Mouse (Mus musculus) hindbrain, embryonic 16.5 days (tissue): ENCODE measurements around the gene Fastk. TPM values are rescaled to one million over a fixed set of nuclear protein-coding genes. Genes with fewer than 3 reads are reported as not detected.

ENCODE experiments used
- ATAC-seq: fragments of 200-750 bp; cut with Nextera tagmentation; 2 replicates; pipeline ENCODE4 v1.8.0; 2017; ENCODE audit warnings: moderate TSS enrichment, moderate library complexity
- H3K27ac ChIP-seq: fragments of 300-500 bp; sonication (generic); 2 replicates; pipeline ENCODE4 v1.5.1; 2014; ENCODE audit warnings: low read depth, mild to moderate bottlenecking, control low read depth, low read length, moderate library complexity
- H3K27me3 ChIP-seq: fragments of 300-500 bp; sonication (generic); replicated peaks from 2 replicates; pipeline ENCODE4 v1.6.1; 2014; ENCODE audit warnings: low read length; ENCODE audit not compliant: control insufficient read depth, insufficient read depth
- H3K36me3 ChIP-seq: fragments of 300-500 bp; sonication (generic); 2 replicates; pipeline ENCODE4 v1.6.1; 2014; ENCODE audit warnings: mild to moderate bottlenecking, low read length, moderate library complexity, mixed read lengths; ENCODE audit not compliant: control insufficient read depth, insufficient read depth
- H3K4me1 ChIP-seq: fragments of 300-500 bp; sonication (generic); 2 replicates; pipeline ENCODE4 v1.6.1; 2014; ENCODE audit warnings: low read depth, low read length; ENCODE audit not compliant: control insufficient read depth, insufficient read depth
- H3K4me2 ChIP-seq: fragments of 300-500 bp; sonication (generic); 2 replicates; pipeline ENCODE4 v1.6.1; 2014; ENCODE audit warnings: mild to moderate bottlenecking, low read length, control low read depth, moderate library complexity
- H3K4me3 ChIP-seq: fragments of 300-500 bp; sonication (generic); 2 replicates; pipeline ENCODE4 v1.5.1; 2014; ENCODE audit warnings: mild to moderate bottlenecking, low read length, control low read depth, moderate library complexity
- H3K9ac ChIP-seq: fragments of 300-500 bp; sonication (generic); 2 replicates; pipeline ENCODE4 v1.6.1; 2014; ENCODE audit warnings: low read depth, mild to moderate bottlenecking, control low read depth, low read length, moderate library complexity
- H3K9me3 ChIP-seq: fragments of 300-500 bp; sonication (generic); 2 replicates; pipeline ENCODE4 v1.6.1; 2014; ENCODE audit warnings: mild to moderate bottlenecking, low read length, moderate library complexity; ENCODE audit not compliant: control insufficient read depth
- WGBS: fragments of 180-500 bp; shearing (Covaris S2); extraction: QIAGEN DNeasy Blood & Tissue Kit; methylation state at CpG from one replicate; pipeline ENCODE4 v1.1.7; 2014; 5-methylcytosine and 5-hydroxymethylcytosine counted together
- polyA plus RNA-seq: library from polyadenylated mRNA; unstranded; fragments of >200 nt; fragmentation: Nextera tagmentation; extraction: Ambion mirVana; gene quantifications from 2 replicates; pipeline ENCODE4 v1.2.1, GENCODE M21; 2015

Gene Fastk
- polyA plus RNA-seq, 1 experiment from 2014 or later = 107 TPM

- WGBS = 24% methylated on average over 12 of the region's 12 CpGs
- no peaks in the 10 kb centered on the region for H3K9me3 ChIP-seq
- H3K27ac ChIP-seq = no peak overlapping the region
- H3K4me3 ChIP-seq = no peak overlapping the region
- no peak for ATAC-seq
- peaks cover 33% of the 10 kb centered on the region for H3K4me1 ChIP-seq
- H3K4me2 ChIP-seq = no peak overlapping the region
- peaks cover 3% of the 10 kb centered on the region; the same call in 1 of the 2 replicates for H3K27me3 ChIP-seq
- 0 out of 2 replicates have a peak, but pooled peaks cover 5% of the 10 kb centered on the region for H3K36me3 ChIP-seq
- H3K9ac ChIP-seq = no peak overlapping the region
Measured at GRCm38 (mm10) chr5:24427285-24427633, 17.8 kb downstream of the Fastk start.

- Histone ChIP-seq H3K27me3 (peaks cover 3% of the 10 kb centered on the region; the same call in 1 of the 2 replicates), H3K36me3 (0 out of 2 replicates have a peak, but pooled peaks cover 5% of the 10 kb centered on the region), H3K9ac (peak overlapping the region; percentile 56; the same call in 1 of the 2 replicates), H3K4me2 (peak overlapping the region; percentile 69), H3K9me3 (no peaks in the 10 kb centered on the region), H3K4me1 (peaks cover 37% of the 10 kb centered on the region), H3K27ac (no peak overlapping the region), H3K4me3 (0 out of 2 replicates have a peak overlapping the region, but pooled peaks have one; percentile 68)
- WGBS = 13% methylated on average over 9 of the region's 9 CpGs
- ATAC-seq = no peak
Measured at GRCm38 (mm10) chr5:24426556-24427284, 18.4 kb downstream of the Fastk start.

- Histone ChIP-seq H3K4me1 (peaks cover 37% of the 10 kb centered on the region), H3K27me3 (peaks cover 3% of the 10 kb centered on the region; the same call in 1 of the 2 replicates), H3K36me3 (0 out of 2 replicates have a peak, but pooled peaks cover 2% of the 10 kb centered on the region), H3K9ac (peak overlapping the region; percentile 56; the same call in 1 of the 2 replicates), H3K4me2 (peak overlapping the region; percentile 69), H3K9me3 (no peaks in the 10 kb centered on the region), H3K4me3 (peak overlapping the region; percentile 68), H3K27ac (no peak overlapping the region)
- 4% methylated on average over 10 of the region's 10 CpGs for WGBS
- ATAC-seq = no peak
Measured at GRCm38 (mm10) chr5:24426037-24426432, 19.1 kb downstream of the Fastk start.

- H3K4me1 ChIP-seq = peaks cover 37% of the 10 kb centered on the region
- H3K9ac ChIP-seq = peak overlapping the region; percentile 56
- peak overlapping the region; percentile 69 for H3K4me2 ChIP-seq
- H3K36me3 ChIP-seq = peaks cover 6% of the 10 kb centered on the region; the same call in 1 of the 2 replicates
- ATAC-seq = no peak
- peak overlapping the region; percentile 50 for H3K27ac ChIP-seq
- WGBS = under 1% methylated on average over 28 of the region's 30 CpGs
- H3K27me3 ChIP-seq = peaks cover 3% of the 10 kb centered on the region; the same call in 1 of the 2 replicates
- peak overlapping the region; percentile 68 for H3K4me3 ChIP-seq
- H3K9me3 ChIP-seq = no peaks in the 10 kb centered on the region
Measured at GRCm38 (mm10) chr5:24425421-24426036, 19.6 kb downstream of the Fastk start.

- 1% methylated on average over 53 of the region's 60 CpGs for WGBS
- Histone ChIP-seq H3K36me3 (peaks cover 4% of the 10 kb centered on the region), H3K27ac (peak overlapping the region; percentile 58), H3K4me1 (peaks cover 37% of the 10 kb centered on the region), H3K4me3 (peak overlapping the region; percentile 68), H3K9me3 (no peaks in the 10 kb centered on the region), H3K9ac (peak overlapping the region; percentile 56), H3K27me3 (peaks cover 3% of the 10 kb centered on the region; the same call in 1 of the 2 replicates), H3K4me2 (peak overlapping the region; percentile 69)
- ATAC-seq = no peak
Measured at GRCm38 (mm10) chr5:24424861-24425411, 20.2 kb downstream of the Fastk start.

- 10% methylated on average over 21 of the region's 21 CpGs for WGBS
- H3K4me2 ChIP-seq = peak overlapping the region; percentile 69
- peaks cover 10% of the 10 kb centered on the region for H3K36me3 ChIP-seq
- H3K9me3 ChIP-seq = no peaks in the 10 kb centered on the region
- peak overlapping the region; percentile 69 for H3K9ac ChIP-seq
- H3K4me1 ChIP-seq = peaks cover 37% of the 10 kb centered on the region
- H3K4me3 ChIP-seq = peak overlapping the region; percentile 68
- peaks cover 3% of the 10 kb centered on the region; the same call in 1 of the 2 replicates for H3K27me3 ChIP-seq
- ATAC-seq = no peak; the same call in 1 of the 2 replicates
- peak overlapping the region; percentile 84 for H3K27ac ChIP-seq
Measured at GRCm38 (mm10) chr5:24424004-24424781, 20.9 kb downstream of the Fastk start.

- H3K9ac ChIP-seq = peak within 1 kb of the TSS; percentile 75
- ATAC-seq = peak; percentile 96
- peaks cover 3% of the 10 kb centered on the region; the same call in 1 of the 2 replicates for H3K27me3 ChIP-seq
- WGBS = under 1% methylated on average over 46 of the region's 46 CpGs
- peak within 1 kb of the TSS; percentile 84 for H3K27ac ChIP-seq
- H3K9me3 ChIP-seq = no peaks in the 10 kb centered on the region
- H3K4me3 ChIP-seq = peak within 1 kb of the TSS; percentile 68
- peaks cover 13% of the 10 kb centered on the region for H3K36me3 ChIP-seq
- H3K4me1 ChIP-seq = peaks cover 37% of the 10 kb centered on the region
- peak within 1 kb of the TSS; percentile 69 for H3K4me2 ChIP-seq
Measured at GRCm38 (mm10) chr5:24423129-24424003, 21.7 kb downstream of the Fastk start, which contains the start of the genes Cdk5 and Slc4a2. Cdk5 (minus strand) TSS chr5:24423530. Slc4a2 (plus strand) TSS chr5:24423837.

GRCm38 (mm10) chr5:24420381-24420780 is 24.7 kb downstream of the Fastk start:
- peaks cover 25% of the 10 kb centered on the region for H3K4me1 ChIP-seq
- no peak overlapping the region for H3K4me2 ChIP-seq
- H3K27me3 ChIP-seq = no peaks in the 10 kb centered on the region
- WGBS = 87% methylated on average over 9 of the region's 9 CpGs
- no peak overlapping the region for H3K27ac ChIP-seq
- no peak overlapping the region for H3K9ac ChIP-seq
- H3K9me3 ChIP-seq = no peaks in the 10 kb centered on the region
- no peak for ATAC-seq
- H3K4me3 ChIP-seq = no peak overlapping the region
- H3K36me3 ChIP-seq = peaks cover 18% of the 10 kb centered on the region
